Mouse (Mus musculus): ENCODE data around the gene Serhl.

Serhl gene

GRCm38 (mm10) chr15:83065543-83065942 lies 23.8 kb upstream of the Serhl start:
- DNase-seq (ENCODE audit: low read depth, low spot score): no peak
- no peaks in the 10 kb centered on the region for H3K36me3 ChIP-seq (ENCODE audit: control insufficient read depth, insufficient read depth, low read length, poor library complexity, severe bottlenecking)
- no peaks in the 10 kb centered on the region for H3K27me3 ChIP-seq (ENCODE audit: control insufficient read depth, insufficient read depth, low read length, poor library complexity, severe bottlenecking)

GRCm38 (mm10) chr15:83068270-83068669 lies 21.0 kb upstream of the Serhl start:
- H3K27me3 ChIP-seq (ENCODE audit: control insufficient read depth, insufficient read depth, low read length, poor library complexity, severe bottlenecking): no peaks in the 10 kb centered on the region
- no peak for DNase-seq (ENCODE audit: low read depth, low spot score)

GRCm38 (mm10) chr15:83070942-83071341 lies 18.4 kb upstream of the Serhl start:
- H3K27me3 ChIP-seq (ENCODE audit: control insufficient read depth, insufficient read depth, low read length, poor library complexity, severe bottlenecking): no peaks in the 10 kb centered on the region
- no peaks in the 10 kb centered on the region for H3K36me3 ChIP-seq (ENCODE audit: control insufficient read depth, insufficient read depth, low read length, poor library complexity, severe bottlenecking)
- DNase-seq (ENCODE audit: low read depth, low spot score): no peak

More at GRCm38 (mm10) chr15:83068270-83068669, 21.0 kb upstream of the Serhl start:
- no peaks in the 10 kb centered on the region for H3K36me3 ChIP-seq (ENCODE audit: control insufficient read depth, insufficient read depth, low read length, poor library complexity, severe bottlenecking)

- H3K36me3 ChIP-seq (ENCODE audit: control insufficient read depth, insufficient read depth, low read length, poor library complexity, severe bottlenecking): no peaks in the 10 kb centered on the region
- H3K27me3 ChIP-seq (ENCODE audit: control insufficient read depth, insufficient read depth, low read length, poor library complexity, severe bottlenecking): no peaks in the 10 kb centered on the region
- DNase-seq (ENCODE audit: low read depth, low spot score): peak; percentile 10
These were observed 17.6 kb upstream of the Serhl start for GRCm38 (mm10) chr15:83071752-83072151.

GRCm38 (mm10) chr15:83074179-83074578 lies 15.1 kb upstream of the Serhl start:
- no peaks in the 10 kb centered on the region for H3K36me3 ChIP-seq (ENCODE audit: control insufficient read depth, insufficient read depth, low read length, poor library complexity, severe bottlenecking)
- no peak for DNase-seq (ENCODE audit: low read depth, low spot score)
- no peaks in the 10 kb centered on the region for H3K27me3 ChIP-seq (ENCODE audit: control insufficient read depth, insufficient read depth, low read length, poor library complexity, severe bottlenecking)

GRCm38 (mm10) chr15:83075607-83076525 lies 13.4 kb upstream of the Serhl start:
- H3K36me3 ChIP-seq (ENCODE audit: control insufficient read depth, insufficient read depth, low read length, poor library complexity, severe bottlenecking): no peaks in the 10 kb centered on the region
- DNase-seq (ENCODE audit: low read depth, low spot score): peak; percentile 34

GRCm38 (mm10) chr15:83083530-83083929 lies 5.8 kb upstream of the Serhl start:
- DNase-seq (ENCODE audit: low read depth, low spot score): no peak
- no peaks in the 10 kb centered on the region for H3K36me3 ChIP-seq (ENCODE audit: control insufficient read depth, insufficient read depth, low read length, poor library complexity, severe bottlenecking)
- no peaks in the 10 kb centered on the region for H3K27me3 ChIP-seq (ENCODE audit: control insufficient read depth, insufficient read depth, low read length, poor library complexity, severe bottlenecking)

More at GRCm38 (mm10) chr15:83075607-83076525, 13.4 kb upstream of the Serhl start:
- no peaks in the 10 kb centered on the region for H3K27me3 ChIP-seq (ENCODE audit: control insufficient read depth, insufficient read depth, low read length, poor library complexity, severe bottlenecking)

GRCm38 (mm10) chr15:83084022-83084640 lies 5.2 kb upstream of the Serhl start:
- no peaks in the 10 kb centered on the region for H3K36me3 ChIP-seq (ENCODE audit: control insufficient read depth, insufficient read depth, low read length, poor library complexity, severe bottlenecking)
- no peaks in the 10 kb centered on the region for H3K27me3 ChIP-seq (ENCODE audit: control insufficient read depth, insufficient read depth, low read length, poor library complexity, severe bottlenecking)
- DNase-seq (ENCODE audit: low read depth, low spot score): no peak

GRCm38 (mm10) chr15:83085901-83086300 lies 3.4 kb upstream of the Serhl start:
- Histone ChIP-seq H3K36me3 (ENCODE audit: control insufficient read depth, insufficient read depth, low read length, poor library complexity, severe bottlenecking) (no peaks in the 10 kb centered on the region), H3K27me3 (ENCODE audit: control insufficient read depth, insufficient read depth, low read length, poor library complexity, severe bottlenecking) (no peaks in the 10 kb centered on the region)
- DNase-seq (ENCODE audit: low read depth, low spot score): peak; percentile 68

GRCm38 (mm10) chr15:83086636-83087328 lies 2.5 kb upstream of the Serhl start:
- no peaks in the 10 kb centered on the region for H3K36me3 ChIP-seq (ENCODE audit: control insufficient read depth, insufficient read depth, low read length, poor library complexity, severe bottlenecking)
- no peak for DNase-seq (ENCODE audit: low read depth, low spot score)

GRCm38 (mm10) chr15:83088495-83089428 lies 544 bp upstream of the Serhl start:
- H3K27me3 ChIP-seq (ENCODE audit: control insufficient read depth, insufficient read depth, low read length, poor library complexity, severe bottlenecking): no peaks in the 10 kb centered on the region
- no peaks in the 10 kb centered on the region for H3K36me3 ChIP-seq (ENCODE audit: control insufficient read depth, insufficient read depth, low read length, poor library complexity, severe bottlenecking)
- DNase-seq (ENCODE audit: low read depth, low spot score): no peak

More at GRCm38 (mm10) chr15:83086636-83087328, 2.5 kb upstream of the Serhl start:
- H3K27me3 ChIP-seq (ENCODE audit: control insufficient read depth, insufficient read depth, low read length, poor library complexity, severe bottlenecking): no peaks in the 10 kb centered on the region

GRCm38 (mm10) chr15:83090874-83091273 lies 1.6 kb downstream of the Serhl start:
- no peaks in the 10 kb centered on the region for H3K27me3 ChIP-seq (ENCODE audit: control insufficient read depth, insufficient read depth, low read length, poor library complexity, severe bottlenecking)
- no peak for DNase-seq (ENCODE audit: low read depth, low spot score)
- H3K36me3 ChIP-seq (ENCODE audit: control insufficient read depth, insufficient read depth, low read length, poor library complexity, severe bottlenecking): no peaks in the 10 kb centered on the region

GRCm38 (mm10) chr15:83093687-83094086 lies 4.4 kb downstream of the Serhl start:
- Histone ChIP-seq H3K27me3 (ENCODE audit: control insufficient read depth, insufficient read depth, low read length, poor library complexity, severe bottlenecking) (no peaks in the 10 kb centered on the region), H3K36me3 (ENCODE audit: control insufficient read depth, insufficient read depth, low read length, poor library complexity, severe bottlenecking) (no peaks in the 10 kb centered on the region)
- no peak for DNase-seq (ENCODE audit: low read depth, low spot score)

GRCm38 (mm10) chr15:83095950-83096349 lies 6.6 kb downstream of the Serhl start:
- no peaks in the 10 kb centered on the region for H3K36me3 ChIP-seq (ENCODE audit: control insufficient read depth, insufficient read depth, low read length, poor library complexity, severe bottlenecking)
- H3K27me3 ChIP-seq (ENCODE audit: control insufficient read depth, insufficient read depth, low read length, poor library complexity, severe bottlenecking): no peaks in the 10 kb centered on the region
- peak; percentile 74 for DNase-seq (ENCODE audit: low read depth, low spot score)
